Mouse (Mus musculus): ENCODE data around the gene Srsf11.
A peak's percentile ranks its signal among the peaks of the same experiment; 100 is the strongest.

The Srsf11 gene

GRCm38 (mm10) chr3:158036329-158036988, at the start of gene Srsf11, which contains the start of gene Lrrc40:
Gene Srsf11 (minus strand): TSS chr3:158036639.
Gene Lrrc40 (plus strand): TSS chr3:158036662.
- peak; percentile 94 for DNase-seq

DNA sequence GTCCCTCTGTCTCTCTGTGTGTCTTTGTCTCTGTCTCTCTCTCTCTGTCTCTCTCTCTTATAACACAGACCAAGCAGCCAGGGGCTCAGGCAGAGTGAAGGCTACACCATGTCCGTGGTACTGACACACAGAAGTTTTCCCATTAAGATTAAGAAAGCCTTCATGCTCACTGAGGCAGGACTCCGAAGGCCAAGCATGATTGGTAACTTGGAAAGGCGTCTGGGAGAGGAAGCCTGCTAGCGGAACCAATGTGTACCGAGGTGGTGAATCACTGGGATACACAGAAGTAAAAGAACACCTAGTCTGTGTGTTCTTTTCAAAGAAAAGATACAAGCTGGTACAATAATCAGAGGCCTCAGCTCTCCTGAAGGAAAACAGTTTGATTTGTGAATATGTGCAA, 41.4 kb upstream of the Srsf11 start:
- DNase-seq, result no peak

GRCm38 (mm10) chr3:158077380-158077772, 40.9 kb upstream of the Srsf11 start:
- DNase-seq, result no peak

DNA sequence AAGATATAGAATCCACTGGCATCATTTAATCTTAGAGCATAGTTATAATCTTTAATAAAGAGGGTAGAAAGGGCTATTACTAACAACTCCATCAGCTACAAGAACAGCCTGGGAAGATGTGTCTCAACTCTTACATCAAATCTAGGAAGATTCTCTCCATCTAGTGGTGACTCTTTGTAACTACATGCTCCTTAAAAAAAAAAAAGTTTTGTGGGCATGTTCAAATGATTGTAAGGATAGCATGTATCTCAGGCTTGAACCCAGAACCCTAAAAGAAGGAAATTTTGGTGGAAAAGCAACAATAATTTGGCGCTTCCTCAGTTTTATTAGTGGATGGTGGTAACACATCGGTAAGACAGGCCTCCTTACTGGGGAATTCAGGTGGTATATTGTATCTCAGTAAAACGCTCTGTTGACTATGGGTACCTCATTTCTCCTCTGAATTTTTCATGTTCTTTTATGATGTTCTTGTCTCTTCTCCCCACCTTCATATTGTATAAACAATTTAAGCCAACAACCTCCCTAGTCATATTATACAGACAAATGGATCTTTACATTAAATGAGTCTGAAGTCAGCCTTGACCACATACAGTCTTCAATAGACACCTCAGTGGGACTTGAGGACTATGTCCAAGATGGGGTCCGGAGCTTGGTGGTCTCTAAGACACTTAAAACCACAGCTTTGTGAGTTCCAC, 40.4 kb upstream of the Srsf11 start:
- no peak for DNase-seq

DNA sequence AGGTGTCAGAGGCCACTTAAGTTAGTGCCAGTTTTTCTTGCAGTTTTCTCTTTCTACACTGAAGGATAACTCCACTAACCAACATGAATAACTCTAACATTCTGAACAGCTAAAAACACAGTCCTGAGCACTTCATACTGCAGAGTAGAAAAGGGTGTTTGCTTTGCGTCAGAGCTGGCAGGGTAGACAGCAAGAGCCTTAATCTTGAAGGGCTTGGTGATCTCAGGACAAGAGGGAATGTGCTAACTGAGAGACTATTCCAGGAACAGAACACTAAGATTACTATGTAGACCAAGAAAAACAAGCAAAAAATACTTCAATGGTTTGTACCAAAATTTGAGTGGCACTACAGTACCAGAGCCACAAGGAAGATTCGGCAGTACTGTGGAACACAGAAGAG, 38.6 kb upstream of the Srsf11 start:
- DNase-seq, result no peak

DNA sequence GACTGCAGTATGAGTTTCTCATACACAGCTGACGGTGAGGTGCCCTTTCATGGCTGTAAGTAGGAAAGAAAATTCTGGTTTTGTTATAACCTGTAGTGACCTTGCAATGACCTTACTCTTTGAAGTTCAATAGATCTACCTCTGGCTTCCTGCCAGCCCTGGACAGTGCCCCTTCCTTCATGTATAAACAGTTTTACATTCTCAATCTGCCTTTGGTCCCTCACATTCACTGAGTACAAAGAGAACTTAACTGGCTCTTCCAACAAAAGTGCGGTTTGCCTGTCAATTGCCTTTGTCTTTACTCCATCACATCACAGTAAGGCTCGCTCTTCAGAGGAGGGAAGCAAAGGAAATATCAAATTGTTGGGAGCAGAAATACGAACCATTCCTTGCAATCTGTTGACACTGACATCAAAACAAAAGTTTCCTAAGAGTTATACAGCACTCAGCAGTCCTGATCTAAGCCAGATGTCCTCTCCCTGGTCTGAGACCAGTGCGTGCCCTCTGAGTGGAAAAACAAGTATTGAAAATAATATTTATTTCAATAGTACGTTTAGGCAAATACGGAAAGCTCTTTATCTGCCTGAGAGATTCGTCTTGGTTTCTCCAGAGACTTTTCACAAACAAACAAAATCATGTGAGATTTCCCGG, 32.3 kb upstream of the Srsf11 start:
- DNase-seq, result no peak

DNA sequence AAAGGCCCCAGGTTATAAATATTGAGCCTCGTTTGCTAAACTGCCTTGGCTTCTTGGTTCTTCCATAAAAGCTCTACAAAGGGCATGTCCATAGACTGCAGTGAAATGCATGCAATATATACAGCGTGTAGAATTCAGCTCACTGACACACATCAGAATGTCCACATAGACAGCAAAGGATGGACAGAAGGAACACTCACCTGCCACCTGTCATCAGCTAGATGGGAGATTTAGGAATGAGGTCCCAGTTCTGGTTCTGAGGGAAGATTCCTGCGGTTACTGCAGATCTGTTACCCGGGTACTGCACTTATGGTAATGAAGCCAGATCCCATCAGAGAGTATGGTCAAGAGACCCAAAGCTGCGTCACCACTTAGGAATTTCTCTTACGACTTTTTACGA, 31.5 kb upstream of the Srsf11 start:
- DNase-seq, result no peak

- DNase-seq, result no peak
These were observed 28.8 kb upstream of the Srsf11 start for GRCm38 (mm10) chr3:158065256-158065655.

DNA sequence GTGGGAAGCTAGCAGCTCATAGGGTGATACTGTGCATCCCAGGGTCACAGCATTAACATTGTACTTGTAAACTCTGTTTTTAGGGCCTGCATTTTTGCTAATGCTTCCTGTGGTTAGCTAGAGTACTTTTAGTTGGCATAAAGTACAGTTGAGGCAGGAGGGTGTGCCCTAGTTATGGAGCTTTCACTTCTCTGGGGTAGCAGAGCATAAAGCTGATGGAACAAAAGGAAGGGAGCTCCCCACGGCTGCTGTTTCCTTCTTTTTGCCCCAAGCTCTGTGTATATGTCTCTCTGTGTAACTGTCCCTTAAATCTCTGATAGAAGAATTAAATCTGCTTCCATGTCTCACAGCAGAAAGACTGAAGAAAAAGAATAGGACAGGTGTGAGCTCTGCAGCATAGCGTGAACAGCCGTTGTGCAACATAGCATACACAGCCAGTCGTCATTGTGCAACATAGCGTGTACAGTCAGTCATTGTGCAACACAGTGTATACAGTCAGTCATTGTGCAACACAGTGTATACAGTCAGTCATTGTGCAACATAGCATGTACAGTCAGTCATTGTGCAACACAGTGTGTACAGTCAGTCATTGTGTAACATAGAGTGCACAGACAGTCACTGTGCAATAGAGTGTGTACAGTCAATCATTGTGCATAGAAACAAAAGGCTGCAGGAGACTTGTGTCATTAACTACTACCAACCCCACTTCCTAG, 25.5 kb upstream of the Srsf11 start:
- DNase-seq, result no peak

- DNase-seq, result no peak
These were observed 24.3 kb upstream of the Srsf11 start for GRCm38 (mm10) chr3:158060621-158061291.

- DNase-seq, result no peak
These were observed 13.1 kb upstream of the Srsf11 start for GRCm38 (mm10) chr3:158049508-158049907.

DNA sequence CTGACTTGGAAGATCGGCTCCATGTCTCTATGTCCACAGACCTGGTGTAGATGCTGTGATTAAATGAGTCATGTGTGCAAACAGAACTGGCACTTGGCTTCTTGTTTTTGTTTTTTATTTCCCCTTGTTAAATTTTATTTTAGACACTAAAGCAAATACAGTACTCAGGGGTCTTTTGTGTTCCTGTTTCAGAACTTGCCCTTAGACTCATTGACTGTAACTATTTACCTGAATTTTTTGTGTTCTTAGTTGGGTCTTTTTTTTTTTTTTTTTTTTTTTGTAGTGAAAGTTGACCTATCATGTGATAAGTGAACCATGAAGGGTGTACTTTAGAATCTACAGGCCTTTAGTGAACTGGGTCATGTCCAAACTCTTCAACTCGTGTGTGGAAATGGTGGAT, 4.3 kb upstream of the Srsf11 start:
- DNase-seq, result no peak

GRCm38 (mm10) chr3:158038106-158038505, 1.7 kb upstream of the Srsf11 start:
- DNase-seq, result no peak

DNA sequence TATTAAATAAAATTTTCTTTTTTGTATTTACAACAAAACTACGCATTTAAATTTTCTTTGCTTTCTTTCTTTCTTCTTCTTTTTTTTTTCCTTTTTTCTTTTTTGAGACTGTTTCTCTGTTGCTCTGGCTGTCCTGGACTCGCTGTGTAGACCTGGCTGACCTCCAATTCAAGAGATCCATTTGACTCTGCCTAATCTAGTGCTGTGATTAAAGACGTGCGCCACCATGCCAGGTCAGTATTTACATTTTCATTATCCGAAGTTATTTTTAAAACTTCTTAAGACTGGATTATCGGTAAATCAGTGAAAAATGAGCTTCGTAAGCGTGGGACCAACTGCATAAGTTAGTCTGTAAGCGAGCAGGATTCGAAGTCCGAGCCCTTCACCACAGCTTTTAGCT, 573 bp downstream of the Srsf11 start:
- no peak for DNase-seq

GRCm38 (mm10) chr3:158032106-158032505, 4.3 kb downstream of the Srsf11 start:
- DNase-seq, result no peak

GRCm38 (mm10) chr3:158031371-158031925, 5.0 kb downstream of the Srsf11 start:
- DNase-seq, result peak; percentile 88

DNA sequence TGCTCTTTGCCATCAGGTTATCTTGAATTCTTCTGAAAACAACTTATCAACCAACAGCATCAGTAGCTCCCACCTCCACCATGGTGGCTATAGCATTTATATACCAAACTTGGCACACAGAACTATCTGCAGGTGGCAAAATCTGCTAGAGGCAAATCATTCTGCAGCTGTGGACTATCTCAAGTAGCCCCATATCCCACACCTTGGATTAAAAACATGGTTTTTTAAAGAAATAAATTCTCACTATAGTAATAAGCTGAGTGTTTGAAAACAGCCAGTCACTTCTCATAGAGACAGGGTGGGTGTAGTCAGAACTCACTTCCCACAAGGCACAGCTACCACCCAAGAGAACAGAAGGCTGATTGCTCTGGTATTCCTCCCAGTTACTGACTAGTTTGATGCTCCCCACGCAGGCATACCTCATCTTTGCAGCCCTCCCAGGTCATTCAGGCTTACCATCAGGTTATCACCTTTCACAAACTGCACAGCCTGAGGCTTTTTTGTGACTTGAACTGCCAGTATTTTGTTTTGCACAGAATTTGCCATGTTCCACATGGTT, 26.6 kb downstream of the Srsf11 start:
- DNase-seq, result no peak

DNA sequence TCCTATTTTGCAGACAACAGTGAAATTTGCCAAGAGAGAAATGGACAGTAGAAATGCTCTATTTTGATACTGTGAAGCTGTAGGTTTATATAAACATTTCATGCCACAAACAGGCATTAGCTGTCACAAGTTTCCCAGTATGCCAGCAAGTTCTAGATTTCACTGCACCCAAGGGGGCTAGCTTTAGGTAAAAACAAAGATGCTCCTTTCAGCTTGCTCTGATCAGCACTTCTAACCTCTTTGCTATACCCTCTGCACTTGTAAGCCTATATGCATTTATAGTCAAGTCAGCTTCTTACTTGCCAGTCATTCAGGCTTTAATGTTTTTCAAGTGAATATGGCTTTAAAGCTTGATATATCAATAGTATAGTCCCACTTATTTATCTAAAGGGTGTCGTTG, 27.8 kb downstream of the Srsf11 start:
- no peak for DNase-seq

GRCm38 (mm10) chr3:157998742-157999369, 37.6 kb downstream of the Srsf11 start:
- DNase-seq, result no peak

GRCm38 (mm10) chr3:157995726-157996125, 40.7 kb downstream of the Srsf11 start:
- no peak for DNase-seq

DNA sequence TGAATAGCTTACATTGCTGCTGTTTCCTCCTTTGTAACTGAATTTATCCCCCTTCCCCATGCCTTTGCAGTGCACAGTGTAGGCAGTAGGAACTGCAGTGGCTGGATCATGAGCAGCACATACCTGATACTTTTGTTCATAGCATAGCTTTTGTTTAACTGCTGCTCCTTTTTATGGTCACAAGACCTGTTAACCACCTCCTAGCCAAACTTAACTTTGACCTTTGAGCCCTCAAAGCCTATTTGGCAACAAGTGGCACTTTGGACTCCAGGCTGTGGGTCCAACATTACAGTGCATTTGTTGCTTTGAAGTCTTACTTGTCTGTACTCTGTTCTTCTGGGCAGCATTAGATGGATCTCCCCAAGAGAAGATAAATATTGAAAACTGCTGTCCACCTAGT, 43.1 kb downstream of the Srsf11 start:
- DNase-seq, result no peak

DNA sequence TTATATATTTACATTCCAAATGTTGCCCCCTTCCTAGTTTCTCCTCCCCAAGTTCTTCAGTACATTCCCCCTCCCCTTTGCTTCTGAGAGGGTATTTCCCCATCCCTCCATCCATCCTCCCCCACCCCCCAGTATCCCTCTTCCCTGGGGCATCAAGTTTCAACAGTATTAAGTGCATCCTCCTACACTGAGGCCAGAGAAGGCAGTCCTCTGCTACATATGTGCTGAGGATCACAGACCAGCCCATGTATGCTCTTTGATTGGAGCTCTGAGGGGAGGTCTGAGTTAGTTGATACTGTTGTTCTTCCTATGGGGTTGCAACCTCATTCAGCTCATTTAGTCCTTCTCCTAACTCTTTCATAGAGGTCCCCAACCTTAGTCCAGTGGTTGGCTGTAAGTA, 56.8 kb downstream of the Srsf11 start:
- DNase-seq, result no peak
